Mouse (Mus musculus) G1E (cell line): ENCODE results near the gene Ankrd26. TPM values are rescaled to one million over a fixed set of nuclear protein-coding genes. Genes with fewer than 3 reads are reported as not detected.
A peak's percentile ranks its signal among the peaks of the same experiment; 100 is the strongest.
"Not testable (repeated sequence)": the region's sequence is repeated elsewhere in the genome, so short reads cannot be mapped to it uniquely, and the experiment has no call there.

ENCODE experiments used
- ATAC-seq: 2 replicates; pipeline ENCODE4 v1.8.0; 2016; ENCODE audit warnings: mild to moderate bottlenecking; ENCODE audit not compliant: insufficient number of reproducible peaks, poor library complexity, low FRiP score, severe bottlenecking; ENCODE audit errors: extremely low read depth
- DNase-seq: peaks from one replicate; pipeline ENCODE4 v3.0.0; 2012; ENCODE audit warnings: low spot score
- H3K27me3 ChIP-seq: 2 replicates; pipeline ENCODE4 v1.6.1; 2012; ENCODE audit warnings: mild to moderate bottlenecking, low read length, inconsistent platforms; ENCODE audit not compliant: insufficient read depth
- H3K36me3 ChIP-seq: replicated peaks from 2 replicates; pipeline ENCODE3; 2012; ENCODE audit warnings: mild to moderate bottlenecking, inconsistent platforms
- H3K4me1 ChIP-seq: 2 replicates; pipeline ENCODE4 v1.6.1; 2012; ENCODE audit warnings: low read depth, low read length, inconsistent platforms, mixed read lengths; ENCODE audit not compliant: insufficient read depth
- H3K4me3 ChIP-seq: 2 replicates; pipeline ENCODE4 v1.5.1; 2012; ENCODE audit warnings: low read depth, mild to moderate bottlenecking, inconsistent platforms, low read length, moderate library complexity, mixed read lengths
- H3K9me3 ChIP-seq: replicated peaks from 2 replicates; pipeline ENCODE4 v1.6.1; 2012; ENCODE audit warnings: inconsistent platforms
- CTCF ChIP-seq: IDR thresholded peaks from 2 replicates; pipeline ENCODE4 v1.5.1; 2012; ENCODE audit warnings: low read depth, low read length, inconsistent platforms, mixed read lengths
- GATA1 ChIP-seq: IDR thresholded peaks from 2 replicates; pipeline ENCODE4 v1.6.1; 2012; ENCODE audit warnings: borderline replicate concordance, low read length, inconsistent platforms, mixed read lengths
- GATA2 ChIP-seq: IDR thresholded peaks from 2 replicates; pipeline ENCODE4 v1.6.1; 2012; ENCODE audit warnings: low read depth, low read length, inconsistent platforms, borderline replicate concordance
- POLR2AphosphoS5 ChIP-seq: IDR thresholded peaks from 2 replicates; pipeline ENCODE4 v1.6.1; 2012; ENCODE audit warnings: low read depth, low read length, inconsistent platforms; ENCODE audit not compliant: insufficient replicate concordance
- TAL1 ChIP-seq: conservative IDR thresholded peaks from 2 replicates; pipeline ENCODE4 v1.6.1; 2012; ENCODE audit warnings: low read depth, low read length, inconsistent platforms, mixed read lengths
- polyA plus RNA-seq: library from polyadenylated mRNA; stranded (reverse); fragments of >175 nt; gene quantifications from 2 replicates; pipeline ENCODE4 v1.2.3, GENCODE M21; 2012
- total RNA-seq, 2 experiments: library from RNA; stranded (forward) in 1 of 2; stranded (reverse) in 1 of 2; fragments of 200-1000 nt in 1 of 2; fragments of >200 nt in 1 of 2; fragmentation: Nextera tagmentation in 1 of 2; gene quantifications; 2 replicates each; pipeline ENCODE4 v1.2.3; 2014 to 2017

The Ankrd26 gene
- total and polyA plus RNA-seq, 3 experiments = 3.3 to 28.3 (median 21.1) TPM

GRCm38 (mm10) chr6:118594070-118594469 lies 32.0 kb upstream of the Ankrd26 start:
- TF ChIP-seq POLR2AphosphoS5 = no peak
- TF ChIP-seq GATA2 = no peak
- TF ChIP-seq TAL1 = no peak
- no peak for TF ChIP-seq CTCF
- no peak for TF ChIP-seq GATA1
- Histone ChIP-seq H3K36me3 (no peaks in the 10 kb centered on the region), H3K27me3 (no peaks in the 10 kb centered on the region), H3K4me1 (no peaks in the 10 kb centered on the region), H3K9me3 (peaks cover 14% of the 10 kb centered on the region), H3K4me3 (no peak overlapping the region)
- ATAC-seq = no peak
- no peak for DNase-seq

GRCm38 (mm10) chr6:118593377-118594061 lies 31.5 kb upstream of the Ankrd26 start:
- H3K9me3 ChIP-seq = peaks cover 14% of the 10 kb centered on the region
- ATAC-seq (no peak), DNase-seq (no peak)
- H3K4me3 ChIP-seq = no peak overlapping the region
- no peaks in the 10 kb centered on the region for H3K36me3 ChIP-seq
- H3K27me3 ChIP-seq = no peaks in the 10 kb centered on the region
- no peaks in the 10 kb centered on the region for H3K4me1 ChIP-seq
- no peak for TF ChIP-seq GATA1
- no peak for TF ChIP-seq CTCF
- TF ChIP-seq POLR2AphosphoS5 = no peak
- TF ChIP-seq TAL1 = no peak
- TF ChIP-seq GATA2 = no peak

GRCm38 (mm10) chr6:118592662-118593376 lies 30.8 kb upstream of the Ankrd26 start:
- no peaks in the 10 kb centered on the region for H3K27me3 ChIP-seq
- DNase-seq (no peak), ATAC-seq (no peak)
- H3K36me3 ChIP-seq = no peaks in the 10 kb centered on the region
- H3K4me3 ChIP-seq = no peak overlapping the region
- TF ChIP-seq GATA2 = no peak
- TF ChIP-seq POLR2AphosphoS5 = no peak
- no peak for TF ChIP-seq TAL1
- no peak for TF ChIP-seq GATA1
- no peak for TF ChIP-seq CTCF
- peaks cover 14% of the 10 kb centered on the region for H3K9me3 ChIP-seq
- no peaks in the 10 kb centered on the region for H3K4me1 ChIP-seq

GRCm38 (mm10) chr6:118578741-118579140 lies 16.7 kb upstream of the Ankrd26 start:
- H3K27me3 ChIP-seq, H3K4me1 ChIP-seq, ATAC-seq, H3K9me3 ChIP-seq, H3K4me3 ChIP-seq, DNase-seq, H3K36me3 ChIP-seq: not testable (repeated sequence)

GRCm38 (mm10) chr6:118574351-118574750 lies 12.3 kb upstream of the Ankrd26 start:
- no peaks in the 10 kb centered on the region for H3K9me3 ChIP-seq
- no peak overlapping the region for H3K4me3 ChIP-seq
- H3K4me1 ChIP-seq = no peaks in the 10 kb centered on the region
- H3K27me3 ChIP-seq = no peaks in the 10 kb centered on the region; the same call in 1 of the 2 replicates
- DNase-seq (no peak), ATAC-seq (no peak)
- TF ChIP-seq CTCF (no peak), GATA1 (no peak), TAL1 (no peak), GATA2 (no peak), POLR2AphosphoS5 (no peak)
- no peaks in the 10 kb centered on the region for H3K36me3 ChIP-seq

GRCm38 (mm10) chr6:118567816-118568215 lies 5.8 kb upstream of the Ankrd26 start:
- ATAC-seq = no peak

GRCm38 (mm10) chr6:118561225-118561624 lies 801 bp downstream of the Ankrd26 start:
- no peaks in the 10 kb centered on the region for H3K27me3 ChIP-seq

More at GRCm38 (mm10) chr6:118567816-118568215, 5.8 kb upstream of the Ankrd26 start:
- Histone ChIP-seq H3K9me3 (no peaks in the 10 kb centered on the region), H3K4me3 (no peak overlapping the region), H3K27me3 (no peaks in the 10 kb centered on the region), H3K4me1 (peaks cover 13% of the 10 kb centered on the region), H3K36me3 (peaks cover 7% of the 10 kb centered on the region)
- no peak for DNase-seq
- TF ChIP-seq GATA1 (no peak), GATA2 (no peak), CTCF (no peak), TAL1 (no peak), POLR2AphosphoS5 (no peak)

More at GRCm38 (mm10) chr6:118561225-118561624, 801 bp downstream of the Ankrd26 start:
- Histone ChIP-seq H3K9me3 (no peaks in the 10 kb centered on the region), H3K36me3 (peaks cover 40% of the 10 kb centered on the region), H3K4me1 (peaks cover 28% of the 10 kb centered on the region), H3K4me3 (peak overlapping the region; percentile 88)
- ATAC-seq = no peak
- TF ChIP-seq POLR2AphosphoS5 (no peak), TAL1 (no peak), GATA1 (no peak)
- DNase-seq = no peak
